Mouse (Mus musculus): ENCODE measurements at regions not wholly inside any gene's neighbourhood (a gene's known extent, or its start where the extent isn't known, plus 50 kb on each side); places are given as distances from the start of the nearest gene placed in this dataset.

GRCm38 (mm10) chr10:66640890-66641847, 454.8 kb upstream of the Jmjd1c start:
- TF ChIP-seq CTCF (IDR thresholded peaks at IDR 0.05; ENCODE audit: insufficient read depth, low read depth, low read length) = no peak
- TF ChIP-seq POLR2A (IDR thresholded peaks at IDR 0.05; ENCODE audit: insufficient read depth, low read depth, low read length) = no peak
